7 mouse cellular contexts compared by ENCODE assay signal in the genomic region with DNA sequence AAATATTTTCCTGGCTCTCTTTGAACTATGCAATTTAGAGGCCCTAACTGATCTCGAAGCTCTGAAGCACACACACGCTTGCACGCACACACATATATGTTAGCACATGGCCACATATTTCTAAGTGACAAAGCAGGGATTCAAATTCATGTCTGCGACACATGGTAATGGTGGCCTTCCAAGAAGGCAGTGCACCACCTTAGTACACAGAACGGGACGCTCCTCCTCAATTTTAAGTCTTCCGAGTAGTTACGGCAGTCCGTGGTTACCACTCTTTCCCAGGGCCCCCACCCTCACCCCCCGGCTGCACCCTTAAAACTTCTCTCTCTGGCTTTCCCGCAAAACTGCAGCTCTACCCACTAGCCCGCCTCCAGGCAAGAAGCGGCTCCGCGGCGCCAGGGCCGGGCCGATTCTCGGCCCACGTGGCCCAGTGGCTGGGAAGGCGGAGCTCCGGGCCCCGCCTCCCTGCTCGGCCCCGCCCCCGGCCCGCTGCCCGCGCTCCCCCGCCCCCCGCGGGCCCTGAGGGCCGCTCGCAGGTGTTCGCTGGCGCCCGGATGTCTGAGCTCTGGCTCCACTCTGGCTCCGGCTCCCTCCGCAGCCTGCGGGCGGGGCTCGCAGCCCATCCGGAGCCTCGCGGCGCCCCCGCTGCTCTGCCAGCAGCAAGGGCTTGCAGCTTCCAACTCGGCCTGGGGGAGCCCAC. TPM values are rescaled to one million over a fixed set of nuclear protein-coding genes. Genes with fewer than 3 reads are reported as not detected.
DNase-seq lines count a peak whose midpoint lies in the region; ATAC-seq and TF ChIP-seq lines count a peak whose summit lies in the region.

No protein-coding gene starts in this region.

- H3K27ac ChIP-seq in hindbrain, embryonic 16.5 days (ENCODE audit: low read depth, low read length), result peak overlapping the region; percentile 54; the same call in 1 of the 2 replicates
- H3K27ac ChIP-seq in midbrain, embryonic 11.5 days (ENCODE audit: low read depth, low read length), result peak overlapping the region; percentile 68
- peak overlapping the region; percentile 98 for H3K27ac ChIP-seq in small intestine, adult 2 months (ENCODE audit: insufficient read depth, low read depth, low read length)

- H3K4me1 ChIP-seq in hindbrain, embryonic 16.5 days (ENCODE audit: control insufficient read depth, insufficient read depth, low read depth, low read length), result peaks cover 33% of the 10 kb centered on the region
- H3K4me1 ChIP-seq in midbrain, embryonic 11.5 days (ENCODE audit: control insufficient read depth, insufficient read depth, low read length), result peaks cover 46% of the 10 kb centered on the region
- peaks cover 20% of the 10 kb centered on the region for H3K4me1 ChIP-seq in small intestine, adult 2 months (ENCODE audit: control insufficient read depth, insufficient read depth, insufficient read length, low read length)

- peak; percentile 72 for ATAC-seq in hindbrain, embryonic 16.5 days
- peak; percentile 77 for ATAC-seq in midbrain, embryonic 11.5 days (ENCODE audit: low FRiP score)

- H3K4me3 ChIP-seq in hindbrain, embryonic 16.5 days (ENCODE audit: low read length), result peak overlapping the region; percentile 55
- peak overlapping the region; percentile 27 for H3K4me3 ChIP-seq in midbrain, embryonic 11.5 days (ENCODE audit: low read depth, low read length)
- peak overlapping the region; percentile 67 for H3K4me3 ChIP-seq in small intestine, adult 2 months (ENCODE audit: low read depth, low read length)

- peaks cover 11% of the 10 kb centered on the region for H3K27me3 ChIP-seq in hindbrain, embryonic 16.5 days (replicated peaks; ENCODE audit: control insufficient read depth, insufficient read depth, low read length)
- no peaks in the 10 kb centered on the region for H3K27me3 ChIP-seq in midbrain, embryonic 11.5 days (ENCODE audit: control insufficient read depth, insufficient read depth, low read length)
- no peaks in the 10 kb centered on the region for H3K27me3 ChIP-seq in small intestine, adult 2 months (ENCODE audit: control insufficient read depth, insufficient read depth, low read length)

- intact Hi-C loops in left cerebral cortex, postnatal 4 days (cut with DNase I), result no loop called here

- peak overlapping the region; percentile 64 for H3K9ac ChIP-seq in hindbrain, embryonic 16.5 days (ENCODE audit: low read depth, low read length)
- H3K9ac ChIP-seq in midbrain, embryonic 11.5 days (ENCODE audit: low read length), result peak overlapping the region; percentile 51

- H3K36me3 ChIP-seq in hindbrain, embryonic 16.5 days (ENCODE audit: control insufficient read depth, insufficient read depth, low read length), result no peaks in the 10 kb centered on the region
- no peaks in the 10 kb centered on the region for H3K36me3 ChIP-seq in midbrain, embryonic 11.5 days (ENCODE audit: control insufficient read depth, insufficient read depth, low read length)
- peaks cover 10% of the 10 kb centered on the region for H3K36me3 ChIP-seq in small intestine, adult 2 months (ENCODE audit: control insufficient read depth, insufficient read depth, low read length)

- peak; percentile 88 for DNase-seq in R1 (ENCODE audit: low read depth, low spot score)
- DNase-seq in cerebellum, postnatal 36 days, result peak; percentile 51 to 71
- DNase-seq in frontal cortex, postnatal 36 days (ENCODE audit: low spot score in 2 of 2), result peak; percentile 47 to 63
- peak; percentile 80 for DNase-seq in left cerebral cortex, postnatal 4 days
- DNase-seq in midbrain, embryonic 11.5 days (ENCODE audit: low spot score, missing footprints), result peak; percentile 98

- no peaks in the 10 kb centered on the region for H3K9me3 ChIP-seq in hindbrain, embryonic 16.5 days (ENCODE audit: control insufficient read depth, low read length)
- H3K9me3 ChIP-seq in midbrain, embryonic 11.5 days (ENCODE audit: control insufficient read depth, low read length), result no peaks in the 10 kb centered on the region

- peak; percentile 82 for TF ChIP-seq POLR2A in small intestine, adult 2 months (IDR thresholded peaks at IDR 0.05; ENCODE audit: low read depth, low read length)

- TF ChIP-seq CTCF in small intestine, adult 2 months (IDR thresholded peaks at IDR 0.05; ENCODE audit: extremely low read depth, insufficient read length, insufficient replicate concordance, low read depth, low read length), result no peak

- under 1% methylated on average over 44 of the region's 48 CpGs for WGBS in hindbrain, embryonic 16.5 days
- WGBS in midbrain, embryonic 11.5 days, result 2% methylated on average over 33 of the region's 48 CpGs
- 2% methylated on average over 46 of the region's 48 CpGs for WGBS in small intestine, adult 2 months

- peak overlapping the region; percentile 88 for H3K4me2 ChIP-seq in hindbrain, embryonic 16.5 days (ENCODE audit: low read length)
- H3K4me2 ChIP-seq in midbrain, embryonic 11.5 days, result peak overlapping the region; percentile 72

RNA-seq across cellular contexts. Expression of a gene that starts 4.3 kb away (rescaled TPM):
- 214 and 226 TPM in 2 replicates for polyA plus RNA-seq in hindbrain, embryonic 16.5 days (2015; fragmentation: Nextera tagmentation; extraction: Ambion mirVana)
- total RNA-seq in left cerebral cortex, postnatal 4 days (2021), result 10 to 100 TPM; 50.9 to 52.7 TPM
- polyA plus RNA-seq in midbrain, embryonic 11.5 days (2014; fragmentation: Nextera tagmentation; extraction: Ambion mirVana), result 500 and 543 TPM in 2 replicates
- polyA plus RNA-seq in small intestine, adult 2 months (2012; rRNA removed), result 262 and 519 TPM in 2 replicates

RNA-seq across cellular contexts. Expression of a gene that starts 24.6 kb away (rescaled TPM):
- polyA plus RNA-seq in hindbrain, embryonic 16.5 days (2015; fragmentation: Nextera tagmentation; extraction: Ambion mirVana), result 3.4 TPM in 2 replicates
- total RNA-seq in left cerebral cortex, postnatal 4 days (2021), result 1 to 10 TPM; 1.4 to 1.5 TPM
- polyA plus RNA-seq in midbrain, embryonic 11.5 days (2014; fragmentation: Nextera tagmentation; extraction: Ambion mirVana), result 6.8 and 8.0 TPM in 2 replicates
- polyA plus RNA-seq in small intestine, adult 2 months (2012; rRNA removed), result 7.5 and 11.5 TPM in 2 replicates

RNA-seq across cellular contexts. Expression of a gene that starts 58.6 kb away (rescaled TPM):
- 6.2 and 7.9 TPM in 2 replicates for polyA plus RNA-seq in hindbrain, embryonic 16.5 days (2015; fragmentation: Nextera tagmentation; extraction: Ambion mirVana)
- 1 to 10 TPM; 4.2 to 4.9 TPM for total RNA-seq in left cerebral cortex, postnatal 4 days (2021)
- 2.8 and 3.2 TPM in 2 replicates for polyA plus RNA-seq in midbrain, embryonic 11.5 days (2014; fragmentation: Nextera tagmentation; extraction: Ambion mirVana)
- 1.3 and 2.0 TPM in 2 replicates for polyA plus RNA-seq in small intestine, adult 2 months (2012; rRNA removed)

Comparison
In these comparisons a context has a peak if more than half of its experiments do, and no peak if none do; other contexts are left out.
1. Peak in every context shown above with its lines: DNase-seq, ATAC-seq, H3K4me3 ChIP-seq and H3K27ac ChIP-seq.